Mouse (Mus musculus): Measurements from ENCODE around the gene Spats2.
"Not testable (repeated sequence)": the region's sequence is repeated elsewhere in the genome, so short reads cannot be mapped to it uniquely, and the experiment has no call there.

Spats2 gene

DNA sequence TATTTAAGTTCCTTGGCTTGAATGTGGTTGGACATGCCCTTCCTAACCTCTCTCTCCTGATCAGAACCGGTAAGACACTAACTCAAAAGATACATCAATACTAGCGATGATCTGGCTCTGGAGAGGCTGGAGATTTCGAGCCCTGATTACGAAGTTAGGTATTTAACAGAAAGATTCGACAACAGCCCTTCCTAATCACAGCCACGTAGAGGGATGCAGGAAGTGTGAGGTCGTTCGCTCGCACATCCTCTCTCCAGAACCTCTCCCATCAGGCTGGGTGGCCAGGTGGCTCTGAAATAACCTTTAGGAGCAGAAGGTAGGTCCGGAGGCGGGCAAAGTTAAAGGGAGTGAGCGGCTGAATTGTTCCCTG, at the start of gene Spats2:
TSS of gene Spats2 (plus strand) at position 206 of the 370 bp plus-strand sequence.
- no peak for DNase-seq (ENCODE audit: low read depth)

- not testable (repeated sequence) for DNase-seq (ENCODE audit: low read depth)
These were observed 49.7 kb upstream of the Spats2 start for GRCm38 (mm10) chr15:99076011-99076410.

GRCm38 (mm10) chr15:99078181-99078910, 47.4 kb upstream of the Spats2 start:
- DNase-seq (ENCODE audit: low read depth) = no peak

DNA sequence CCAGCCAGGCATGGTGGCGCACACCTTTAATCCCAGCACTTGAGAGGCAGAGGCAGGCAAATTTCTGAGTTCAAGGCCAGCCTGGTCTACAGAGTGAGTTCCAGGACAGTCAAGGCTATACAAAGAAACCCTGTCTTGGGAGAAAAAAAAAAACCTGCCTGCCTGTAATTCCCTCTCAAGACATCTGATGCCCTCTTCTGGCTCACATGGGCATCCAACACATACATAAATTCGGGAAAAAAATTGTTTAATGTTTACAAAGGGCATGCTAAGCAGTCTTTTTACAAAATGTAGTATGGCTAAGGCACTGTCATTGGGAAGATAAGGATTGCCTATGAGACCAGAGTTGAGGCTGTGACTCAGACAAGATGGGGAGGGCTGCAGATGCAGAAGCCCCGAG, 45.9 kb upstream of the Spats2 start:
- no peak for DNase-seq (ENCODE audit: low read depth)

DNA sequence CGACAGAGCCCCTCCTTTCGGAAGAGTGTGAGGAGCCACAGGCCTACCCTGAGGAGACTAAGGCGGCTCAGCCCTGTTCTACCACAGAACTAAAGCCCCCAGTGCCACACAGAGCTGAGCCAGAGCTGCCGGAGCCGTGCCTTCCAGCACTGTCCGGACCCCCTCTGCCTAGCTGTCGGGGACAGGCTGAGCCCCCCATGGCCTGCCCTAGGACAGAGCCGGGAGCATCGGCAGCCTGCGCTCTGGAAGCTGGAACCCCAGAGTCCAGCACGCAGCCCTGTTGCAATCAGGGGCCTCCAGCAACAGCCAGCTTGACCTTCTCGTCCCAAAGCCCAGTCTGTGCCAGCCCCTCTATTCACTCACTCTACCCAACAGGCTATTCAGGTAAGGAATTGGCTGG, 43.4 kb upstream of the Spats2 start:
- DNase-seq (ENCODE audit: low read depth) = no peak

DNA sequence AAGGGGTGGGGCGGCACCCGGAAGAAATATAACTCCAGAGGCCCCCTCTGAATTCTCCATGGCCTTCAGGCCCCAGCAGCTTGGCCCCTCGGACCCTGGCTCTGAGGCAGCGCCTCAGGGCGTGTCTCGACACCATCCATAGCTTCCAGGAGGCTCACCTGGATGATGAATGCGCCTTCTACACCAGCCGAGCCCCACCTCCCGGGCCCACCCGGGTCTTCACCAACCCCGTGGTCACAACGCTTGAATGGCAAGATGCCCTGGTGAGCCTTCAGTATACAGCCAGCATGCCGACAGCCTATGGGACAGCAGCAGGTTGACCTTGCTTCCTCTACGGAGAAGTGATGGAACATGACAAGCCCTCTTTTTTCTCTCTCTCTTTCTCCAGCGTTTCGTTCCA, 42.9 kb upstream of the Spats2 start:
- no peak for DNase-seq (ENCODE audit: low read depth)

DNA sequence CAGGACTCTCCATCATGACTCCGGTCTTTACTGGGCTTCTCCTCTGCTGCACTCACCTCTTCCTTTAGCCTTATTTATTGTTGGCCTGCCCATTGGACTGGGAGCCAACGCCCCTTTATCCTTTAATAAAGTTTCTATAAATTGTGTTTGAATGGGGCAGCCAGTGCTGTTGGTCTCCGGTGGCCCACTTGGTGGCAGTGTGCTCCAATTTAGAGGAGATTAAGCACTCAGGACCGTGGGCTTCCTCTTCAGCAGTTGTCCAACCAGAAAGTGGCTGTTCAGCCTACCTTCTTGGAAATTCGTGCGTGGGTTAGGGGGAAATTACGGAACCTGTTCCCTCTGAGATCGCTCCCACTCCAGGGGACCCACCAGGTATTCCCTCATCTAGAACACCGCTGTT, 42.5 kb upstream of the Spats2 start:
- DNase-seq (ENCODE audit: low read depth) = peak; percentile 34

GRCm38 (mm10) chr15:99083867-99084557, 41.7 kb upstream of the Spats2 start:
- DNase-seq (ENCODE audit: low read depth) = no peak

DNA sequence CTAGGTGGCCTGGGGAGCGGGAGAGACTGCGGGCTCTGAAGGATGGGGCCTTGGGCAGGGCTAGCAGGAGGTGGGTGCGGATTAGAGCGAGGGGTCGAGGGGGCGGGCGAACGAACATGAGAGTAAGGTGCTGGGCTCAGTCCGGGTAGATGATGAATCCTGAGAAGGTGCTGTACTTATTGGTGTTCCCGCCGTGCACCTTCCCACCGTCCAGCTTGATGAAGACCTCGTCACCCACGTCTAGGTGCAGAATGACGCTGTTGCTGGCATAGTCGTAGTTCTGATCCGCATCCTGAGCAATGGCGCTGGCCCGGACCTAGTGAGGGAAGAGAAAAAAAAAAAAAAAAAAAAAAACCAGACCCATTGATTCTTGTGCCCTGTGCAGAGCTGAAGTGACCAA, 41.1 kb upstream of the Spats2 start:
- DNase-seq (ENCODE audit: low read depth) = no peak

DNA sequence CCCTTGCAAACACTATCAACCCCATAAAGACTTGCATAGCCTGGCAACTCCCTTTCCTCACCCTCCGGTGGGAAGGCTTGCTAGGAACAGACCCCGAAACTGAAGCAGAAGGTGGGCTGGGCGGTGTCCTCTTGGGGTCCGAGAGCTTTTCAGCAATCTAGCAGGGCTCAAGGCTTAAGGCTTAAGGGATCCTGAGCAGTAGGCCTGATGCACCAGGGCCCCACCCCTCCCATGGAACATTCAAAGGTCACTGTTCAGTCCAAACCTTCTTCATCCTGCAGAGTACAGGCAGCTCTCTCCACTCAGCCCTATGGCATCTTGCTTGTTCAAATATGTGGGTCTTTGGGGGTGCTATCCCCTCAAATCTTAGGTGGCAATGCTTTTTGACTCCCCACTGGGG, 39.7 kb upstream of the Spats2 start:
- DNase-seq (ENCODE audit: low read depth) = no peak

DNA sequence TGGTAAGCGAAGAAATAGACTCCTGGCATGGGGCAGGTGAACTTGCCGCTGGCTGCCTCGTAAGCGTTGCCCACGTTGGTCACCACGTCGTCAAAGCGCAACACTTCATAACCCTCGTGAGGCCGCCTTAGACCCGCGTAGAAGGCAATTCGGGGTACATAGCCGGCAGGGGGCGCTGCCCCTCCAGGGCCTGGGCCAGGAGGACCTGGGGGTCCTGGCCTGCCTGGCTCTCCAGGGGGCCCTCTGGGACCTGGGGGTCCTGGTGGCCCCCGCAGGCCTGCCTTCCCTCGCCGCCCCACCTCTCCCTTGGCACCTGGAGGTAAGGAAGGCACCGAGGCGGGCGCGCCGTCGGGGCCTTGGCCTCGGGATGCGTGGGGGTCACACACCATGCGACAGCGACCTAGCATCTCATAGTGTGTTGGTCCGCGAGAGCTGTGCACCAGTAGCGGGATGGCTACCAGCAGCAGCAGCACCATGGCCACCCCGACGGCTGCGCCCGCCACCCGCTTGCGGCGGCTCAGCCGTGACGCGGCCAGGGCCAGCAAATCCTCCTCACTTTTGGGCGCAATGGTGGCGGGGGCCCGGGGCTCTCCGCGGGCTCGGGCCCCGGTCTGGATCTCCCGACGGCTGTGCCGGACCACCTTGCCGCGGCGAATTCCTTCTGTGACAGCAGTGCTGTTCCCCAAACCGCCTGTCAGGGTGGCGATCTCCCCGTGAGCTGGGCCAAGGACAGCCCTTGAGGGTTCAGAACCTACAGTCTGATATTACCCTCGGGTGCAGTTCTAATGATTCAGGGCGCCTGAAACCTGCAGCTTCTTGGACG, 38.3 kb upstream of the Spats2 start, which contains the start of gene C1ql4:
TSS of gene C1ql4 (minus strand) at position 565 of the 823 bp plus-strand sequence.
- no peak for DNase-seq (ENCODE audit: low read depth)

- peak; percentile 54 for DNase-seq (ENCODE audit: low read depth)
These were observed 37.4 kb upstream of the Spats2 start for GRCm38 (mm10) chr15:99088292-99088691.

DNA sequence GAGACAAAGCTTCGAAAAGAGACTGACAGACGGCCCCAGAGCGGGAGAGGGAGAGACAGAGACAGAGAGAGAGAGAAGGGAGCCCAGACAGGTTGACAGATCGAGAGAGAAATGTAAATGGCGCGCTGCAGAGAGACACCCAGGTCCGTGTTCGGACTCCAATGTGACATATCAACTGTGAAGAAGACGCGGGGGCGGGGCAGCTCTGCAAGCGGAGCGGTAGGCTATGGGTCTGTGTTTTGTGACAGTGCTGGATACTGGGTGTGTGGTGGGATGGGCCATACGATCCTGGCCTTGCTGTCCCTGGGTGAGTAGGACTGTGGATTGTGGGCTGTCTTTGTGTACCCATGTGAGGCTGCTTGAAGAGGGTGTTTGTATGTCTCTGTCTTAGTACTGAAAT, 36.6 kb upstream of the Spats2 start:
- DNase-seq (ENCODE audit: low read depth) = no peak

DNA sequence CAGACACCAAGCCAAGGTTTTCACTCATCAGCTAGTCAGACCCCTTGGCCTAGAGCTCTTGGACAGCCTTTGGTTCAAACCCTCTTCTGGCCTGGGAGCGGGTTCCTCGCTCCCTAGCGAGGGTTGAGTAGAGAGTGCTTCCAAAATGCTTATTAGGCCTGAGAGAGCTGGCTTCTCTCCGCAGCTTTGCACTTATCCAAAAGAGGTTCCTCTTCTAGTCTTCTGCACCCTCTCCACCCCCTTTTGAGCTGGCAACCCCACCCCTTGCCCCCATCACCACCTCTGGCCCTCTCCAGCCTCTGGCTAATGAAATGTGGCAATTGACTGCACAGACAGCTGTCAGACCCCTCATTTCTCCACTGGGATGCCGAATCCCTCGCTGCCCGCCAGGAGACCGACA, 32.8 kb upstream of the Spats2 start, which contains the start of gene Dnajc22:
TSS of gene Dnajc22 (plus strand) at position 301 of the 400 bp plus-strand sequence.
- DNase-seq (ENCODE audit: low read depth) = no peak

DNA sequence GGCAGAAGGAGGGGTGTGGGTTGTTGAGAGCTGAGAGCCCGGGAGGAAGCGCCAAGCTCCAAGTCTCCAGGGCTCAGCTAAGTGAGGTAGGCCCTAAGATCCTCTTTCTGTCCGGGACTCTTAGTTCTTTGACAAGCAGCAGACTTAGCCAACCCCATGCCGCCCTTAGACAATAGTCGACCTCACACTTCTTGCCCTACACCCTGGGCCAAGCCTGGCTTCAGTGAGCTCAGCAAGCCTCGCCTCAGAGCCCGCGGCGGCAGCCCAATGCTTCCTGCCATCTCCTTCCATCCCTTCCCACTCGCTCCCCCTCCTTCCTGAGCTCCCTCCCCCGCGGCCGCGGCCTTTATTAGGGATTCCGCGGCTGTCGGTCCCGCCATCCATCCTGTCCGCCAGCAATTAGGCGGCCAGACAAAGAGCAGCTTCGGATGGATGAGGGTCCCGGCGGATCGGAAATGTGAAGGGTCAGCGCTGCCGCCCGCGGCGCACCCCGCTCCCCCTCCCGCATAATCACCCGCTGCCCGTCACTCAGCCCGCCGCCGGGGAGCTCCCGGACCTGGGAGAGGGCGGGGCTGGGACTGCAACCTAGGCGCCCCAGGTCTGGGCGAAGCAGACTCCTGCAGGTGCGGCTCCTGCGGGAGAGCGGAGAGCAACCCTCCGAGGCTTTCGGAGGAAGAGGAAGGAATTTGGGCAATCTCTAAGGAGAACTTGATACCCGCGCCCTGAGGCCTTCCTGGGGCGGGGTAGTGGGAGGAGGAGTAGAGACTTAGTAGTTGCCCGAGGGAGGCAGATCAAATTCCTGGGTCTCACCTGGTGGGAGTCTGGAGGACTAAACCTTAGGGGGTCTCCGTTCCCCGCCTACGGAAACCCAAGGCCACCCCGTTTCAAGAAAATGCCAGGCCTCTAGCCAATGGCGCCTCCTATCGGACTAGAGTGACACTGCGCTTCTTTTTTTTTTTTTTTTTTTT, 32.1 kb upstream of the Spats2 start:
- no peak for DNase-seq (ENCODE audit: low read depth)

DNA sequence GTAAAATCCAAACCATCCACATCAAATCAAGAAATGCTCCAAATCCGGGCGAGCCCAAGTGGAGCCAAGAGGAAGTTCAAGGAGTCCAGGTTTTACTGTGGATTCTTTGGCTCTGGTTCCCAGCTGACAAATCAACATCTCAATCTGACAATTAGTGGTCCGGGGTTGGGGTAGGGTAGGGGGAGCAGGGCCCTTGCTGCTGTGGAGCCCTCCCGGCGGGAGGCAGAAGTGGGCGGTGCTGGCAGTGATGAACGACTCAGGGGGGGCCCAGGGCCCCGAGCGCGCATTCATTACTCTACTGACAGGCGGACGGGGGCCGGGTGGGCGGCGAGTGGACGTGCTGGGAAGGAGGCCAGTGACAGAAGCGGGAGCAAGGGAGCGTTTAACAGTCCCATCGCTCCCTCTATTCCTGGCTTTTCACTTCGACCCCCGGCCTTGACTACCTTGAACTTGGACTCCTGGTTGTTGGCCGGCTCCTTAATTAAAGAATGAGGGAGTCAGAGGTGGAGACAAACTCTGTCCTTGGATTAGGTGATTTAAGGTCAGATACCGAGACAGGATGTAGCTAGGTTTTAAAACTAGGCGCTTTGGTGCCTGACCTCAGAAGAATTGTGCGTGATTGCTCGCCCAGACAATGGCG, 31.0 kb upstream of the Spats2 start:
- no peak for DNase-seq (ENCODE audit: low read depth)

DNA sequence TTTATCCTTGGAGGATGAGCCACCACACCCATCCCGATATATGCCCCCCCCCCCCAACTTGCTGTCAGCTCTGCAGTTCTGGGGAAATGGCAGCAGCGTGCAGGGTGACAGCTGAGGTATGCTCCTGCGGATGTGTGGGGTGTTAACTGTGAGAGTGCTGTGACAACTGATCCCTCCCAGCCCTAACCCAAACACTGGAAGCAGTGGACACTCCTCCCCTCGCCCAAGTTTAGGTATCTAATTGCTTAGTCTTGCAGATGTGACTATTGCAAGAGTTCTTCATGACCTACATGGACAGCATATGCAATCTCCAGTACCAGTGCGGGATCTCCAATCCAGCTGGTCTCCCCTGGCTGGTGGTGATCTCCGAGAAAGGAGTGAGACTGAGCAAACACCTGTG, 30.4 kb upstream of the Spats2 start:
- DNase-seq (ENCODE audit: low read depth) = no peak

DNA sequence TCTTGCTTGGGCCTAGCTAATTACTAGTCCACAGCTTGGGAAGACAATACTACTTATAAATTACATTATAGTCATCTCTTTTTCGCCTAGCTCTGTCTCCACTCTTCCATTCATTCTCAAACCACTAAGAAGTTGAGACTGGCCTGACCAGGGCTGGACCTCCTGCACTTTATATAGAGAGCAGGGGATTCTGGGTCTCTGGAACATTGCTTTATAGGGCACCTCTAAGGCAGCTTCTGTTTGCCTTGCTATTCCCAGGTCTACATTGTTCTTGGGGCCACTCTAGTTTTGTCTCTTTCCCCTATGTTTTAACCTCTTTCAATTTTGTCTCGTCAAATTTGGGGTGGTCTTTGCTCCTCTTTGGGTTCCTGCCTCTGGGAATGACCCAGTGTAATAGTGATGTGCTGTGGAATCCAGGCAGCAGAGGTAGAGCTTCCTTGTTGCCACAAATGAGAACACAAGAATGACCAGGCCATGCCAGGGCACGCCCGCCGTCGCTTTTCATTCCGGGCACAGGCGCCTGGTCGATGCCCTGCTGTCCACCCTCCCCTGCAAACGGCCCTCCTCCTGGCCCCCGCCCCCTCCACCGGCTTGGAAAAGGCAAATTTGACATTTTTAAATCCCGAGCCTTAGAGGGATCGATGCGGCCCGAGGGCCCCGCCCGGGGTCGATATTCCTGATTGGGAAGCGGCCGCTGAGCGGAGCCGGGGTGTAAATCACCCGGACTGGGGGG, 29.5 kb upstream of the Spats2 start:
- no peak for DNase-seq (ENCODE audit: low read depth)

- DNase-seq (ENCODE audit: low read depth) = no peak
These were observed 28.8 kb upstream of the Spats2 start for GRCm38 (mm10) chr15:99096831-99097500.
